Mouse (Mus musculus) layer of hippocampus, adult 9-10 months (tissue): ENCODE results near the gene Cmklr1.

Source experiments
- DNase-seq: peaks from one replicate; pipeline ENCODE4 v3.0.0; 2022; ENCODE audit warnings: low spot score

Gene Cmklr1

DNA sequence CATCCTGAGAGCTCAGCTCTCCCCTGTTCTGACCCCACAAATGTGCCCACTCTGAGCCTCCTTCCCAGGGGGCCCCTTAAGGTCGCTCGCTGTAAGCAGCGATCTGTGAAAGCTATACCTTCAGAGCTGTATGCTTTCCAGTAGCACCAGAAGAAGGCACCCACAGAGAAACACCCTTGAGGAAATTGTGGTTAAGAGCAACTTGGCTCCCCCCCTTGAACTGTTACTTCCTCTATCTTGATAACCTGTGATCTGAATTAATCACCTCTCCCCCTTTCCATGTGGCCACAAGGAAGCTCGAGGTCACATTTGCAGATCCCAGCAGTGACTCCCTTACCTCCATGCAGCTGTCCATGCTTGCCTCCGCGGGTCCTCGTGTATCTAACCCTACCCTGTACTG lies 29.2 kb downstream of the Cmklr1 start:
- DNase-seq, result no peak

DNA sequence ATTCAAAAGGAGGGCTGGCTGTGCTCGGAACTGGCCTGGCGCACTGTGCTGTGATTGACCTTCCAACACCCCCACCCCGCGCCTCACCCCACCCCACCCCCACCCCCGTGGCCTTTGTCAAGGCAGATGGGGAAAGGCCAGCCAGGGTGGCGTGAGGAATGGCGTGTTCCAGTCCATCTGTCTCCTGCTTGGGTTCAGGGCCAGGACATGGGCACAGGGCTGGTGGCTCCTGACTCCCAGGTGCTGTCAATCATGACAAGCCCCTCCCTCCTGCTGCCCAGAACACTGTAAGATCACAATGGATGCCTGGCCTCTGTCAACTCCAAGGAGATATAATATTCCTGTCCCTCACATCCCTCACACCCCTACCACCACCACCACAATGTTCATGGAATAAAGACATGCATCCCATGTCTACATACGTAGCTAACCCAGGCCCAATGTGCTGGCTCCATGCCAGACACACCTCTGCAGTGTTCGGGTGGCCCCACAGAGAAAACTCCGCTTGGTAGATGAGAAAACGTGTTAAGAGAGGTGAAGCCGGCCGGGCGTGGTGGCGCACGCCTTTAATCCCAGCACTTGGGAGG lies 30.0 kb downstream of the Cmklr1 start:
- no peak for DNase-seq

DNA sequence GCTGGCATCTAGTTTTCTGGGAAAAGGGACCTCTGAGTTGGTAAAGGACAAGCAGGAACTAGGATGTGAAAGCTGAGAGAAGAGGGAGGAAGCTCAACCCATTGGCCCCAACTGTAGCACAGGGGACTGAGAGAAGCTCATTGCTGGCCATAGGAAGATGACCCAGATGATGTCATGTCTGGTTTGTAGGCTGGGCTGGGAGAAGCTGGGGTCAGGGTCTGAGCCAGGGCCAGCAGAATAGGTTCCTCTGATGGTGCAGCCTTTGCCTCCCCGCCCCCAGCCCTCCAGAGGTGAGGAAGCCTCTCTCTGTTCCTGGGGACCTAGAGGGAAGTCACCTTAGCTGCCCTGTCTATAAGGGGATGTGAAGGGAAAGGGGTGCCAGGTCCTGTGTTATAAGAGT lies 31.1 kb downstream of the Cmklr1 start:
- no peak for DNase-seq

DNA sequence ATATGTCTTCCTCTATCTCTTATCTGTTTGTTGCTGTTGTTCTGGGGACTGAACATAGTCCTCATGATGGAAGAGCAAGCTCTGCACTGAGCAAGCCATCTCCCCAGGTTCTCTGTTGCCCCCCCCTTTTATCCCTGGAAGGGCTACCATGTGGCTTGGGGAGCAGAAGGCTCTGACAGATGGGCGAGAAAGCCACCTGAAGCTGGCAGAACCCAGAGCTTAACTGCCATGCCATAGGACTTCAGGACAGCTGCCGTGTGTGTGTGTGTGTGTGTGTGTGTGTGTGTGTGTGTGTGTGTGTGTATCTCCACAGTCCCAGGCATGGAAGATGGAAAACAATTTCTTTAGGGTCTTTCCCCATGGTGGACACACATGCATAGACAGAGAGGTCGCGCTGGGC lies 31.5 kb downstream of the Cmklr1 start:
- DNase-seq, result no peak

DNA sequence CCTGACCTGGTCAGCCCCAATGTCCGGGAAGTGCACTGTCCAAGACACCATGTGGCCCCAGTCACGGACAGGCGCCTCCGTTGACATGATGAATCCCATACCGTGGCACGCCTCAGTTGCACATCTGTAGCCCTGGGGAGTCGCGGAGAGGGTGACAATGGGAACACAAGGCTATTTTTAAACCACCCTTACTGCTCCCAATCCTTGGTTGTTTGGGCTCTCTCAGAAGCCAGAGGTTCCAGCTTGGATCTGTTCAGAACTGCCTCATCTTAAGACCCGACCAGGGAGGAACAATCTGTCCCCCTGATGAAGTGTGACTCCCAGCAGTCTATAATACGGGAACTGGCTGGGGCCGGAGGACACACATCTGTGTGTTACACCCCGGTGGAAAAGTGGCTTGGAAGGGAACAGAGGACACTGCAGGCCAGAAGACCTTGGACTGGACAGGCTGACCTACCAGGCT lies 38.4 kb downstream of the Cmklr1 start:
- no peak for DNase-seq

DNA sequence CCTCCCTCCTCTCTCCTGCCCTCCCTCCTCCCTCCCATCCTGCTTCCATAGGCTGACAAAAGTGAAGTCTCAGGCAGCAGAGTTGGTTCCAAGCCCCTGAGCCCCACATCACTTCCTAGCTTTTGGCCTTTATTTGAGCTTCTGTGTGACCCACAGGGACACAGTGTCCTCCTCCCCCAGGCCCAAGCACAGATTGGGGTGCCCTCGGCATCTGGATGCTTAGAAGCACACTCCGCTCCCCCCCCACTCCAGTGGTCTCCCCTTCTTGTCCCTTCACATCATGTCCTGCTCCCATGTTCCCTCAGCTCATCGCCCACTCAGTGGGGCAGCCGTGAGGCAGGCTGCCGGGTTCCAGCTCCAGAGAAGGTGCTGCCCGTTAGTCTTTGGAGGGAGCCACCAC lies 39.1 kb downstream of the Cmklr1 start:
- no peak for DNase-seq

DNA sequence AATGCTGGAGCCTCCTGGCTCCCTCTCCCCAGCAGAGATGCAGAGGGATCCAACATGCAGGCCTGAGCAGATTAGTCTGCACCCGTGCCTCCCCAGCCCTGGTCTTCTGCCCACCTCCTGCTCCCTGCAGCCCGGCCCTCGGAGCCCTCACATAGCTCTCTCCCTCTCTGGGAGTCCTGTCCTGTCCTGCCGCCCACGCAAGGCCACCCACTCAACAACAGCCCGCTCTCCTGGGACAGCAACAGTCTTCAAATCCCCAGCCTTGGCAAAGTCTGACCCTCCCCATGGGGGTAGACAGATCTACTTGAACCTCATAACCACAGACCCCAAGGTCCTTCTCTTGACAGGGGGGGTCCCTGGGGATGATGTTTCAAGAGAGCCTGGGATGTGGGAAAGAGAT lies 39.7 kb downstream of the Cmklr1 start:
- DNase-seq, result no peak

DNA sequence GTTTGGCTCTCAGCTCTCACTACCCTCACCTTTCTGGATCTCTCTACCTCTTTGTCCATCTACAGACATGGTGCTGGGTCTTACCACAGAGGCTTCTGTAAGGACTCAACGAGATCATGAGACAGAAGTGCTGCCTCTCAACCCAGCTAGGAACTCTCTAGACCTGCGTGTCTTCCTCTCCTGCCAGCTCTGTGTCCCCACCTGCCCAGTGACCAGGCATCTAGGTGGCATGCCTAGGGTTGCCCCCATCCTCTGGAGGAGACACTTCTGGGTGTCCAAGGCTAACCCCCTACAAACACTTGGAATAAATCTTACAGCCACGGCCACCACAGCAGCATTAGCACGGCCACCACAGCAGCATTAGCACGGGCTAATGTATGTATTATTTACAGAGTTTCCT lies 40.3 kb downstream of the Cmklr1 start:
- DNase-seq, result no peak

DNA sequence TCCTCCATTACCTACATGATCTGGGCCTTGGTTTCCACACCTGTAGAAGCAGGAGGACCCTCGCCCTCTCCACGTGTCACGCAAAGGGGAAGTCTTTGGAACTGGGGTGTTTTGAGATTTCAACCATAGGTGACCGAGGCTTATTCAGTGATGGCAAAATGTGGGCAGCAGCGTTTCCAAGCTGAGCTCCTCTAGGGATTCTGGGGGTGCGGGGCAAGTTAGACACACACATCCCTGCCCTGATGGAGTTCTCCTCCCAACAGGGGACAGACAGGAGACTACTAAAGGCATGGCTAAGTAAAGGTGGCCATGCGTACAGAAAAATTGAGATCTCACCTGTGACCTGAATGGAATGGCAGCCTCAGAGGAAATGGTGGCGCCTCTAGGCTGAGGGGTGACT lies 41.7 kb downstream of the Cmklr1 start:
- DNase-seq, result no peak

DNA sequence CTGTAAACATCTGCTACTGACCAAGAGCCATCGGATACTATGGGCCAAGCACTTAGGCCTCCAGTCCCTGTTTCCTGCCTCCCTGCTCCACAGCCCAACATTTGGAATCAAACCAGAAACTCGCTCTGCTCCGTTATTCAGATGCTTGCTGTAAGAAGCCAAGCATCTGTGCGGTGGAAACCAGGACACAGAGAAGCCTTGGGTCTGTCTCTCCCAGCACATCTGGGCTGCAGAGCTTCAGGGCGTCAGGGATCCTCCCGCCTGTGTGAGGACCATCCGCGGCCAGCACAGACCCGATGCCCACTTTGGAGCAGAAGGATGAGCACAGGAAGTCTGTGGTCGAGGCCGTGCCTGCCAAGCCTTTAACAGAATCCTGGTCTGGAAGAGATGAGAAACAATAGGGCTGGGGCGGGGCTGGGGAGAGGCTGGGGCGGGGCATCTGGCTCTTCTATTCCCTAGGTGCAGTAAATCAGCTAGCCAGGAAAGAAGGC lies 42.2 kb downstream of the Cmklr1 start:
- no peak for DNase-seq

DNA sequence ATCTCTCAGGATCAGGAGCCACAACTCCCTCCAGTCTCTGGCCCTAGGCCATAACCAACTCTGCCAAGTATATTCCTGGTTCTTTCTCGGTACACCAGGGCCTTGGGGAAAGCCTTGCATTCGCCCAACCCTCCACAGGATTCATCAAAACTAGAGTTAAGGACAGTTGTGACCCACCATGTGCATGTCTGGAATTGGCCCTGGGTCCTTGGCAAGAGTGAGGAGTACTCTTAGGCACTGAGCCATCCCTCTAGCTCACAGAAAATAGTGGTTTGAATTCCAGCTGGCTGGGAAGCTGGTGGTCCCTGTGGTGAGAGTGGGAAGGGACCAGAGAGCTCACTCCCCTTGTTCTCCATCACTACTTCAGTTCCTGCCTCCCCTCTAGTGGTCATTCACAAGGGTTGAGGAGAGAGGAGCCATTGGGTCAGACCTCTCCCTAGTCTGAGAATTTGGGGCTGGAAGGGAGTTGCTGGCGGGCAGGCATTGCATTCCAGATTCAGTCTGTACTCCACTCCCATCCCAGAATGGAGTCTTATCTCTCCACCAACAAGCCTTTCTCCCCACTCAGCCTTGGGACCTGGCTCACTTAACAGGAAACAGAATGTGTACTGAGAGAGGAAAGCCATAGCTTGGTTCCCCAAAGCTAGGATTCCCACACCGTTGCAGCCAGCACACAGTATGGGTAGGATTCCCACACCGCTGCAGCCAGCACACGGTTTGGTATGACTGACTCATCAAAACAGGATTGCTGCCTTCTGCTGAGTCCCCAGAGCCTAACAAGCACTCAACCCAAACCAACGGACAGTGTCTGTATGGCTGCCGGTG lies 43.1 kb downstream of the Cmklr1 start:
- no peak for DNase-seq

DNA sequence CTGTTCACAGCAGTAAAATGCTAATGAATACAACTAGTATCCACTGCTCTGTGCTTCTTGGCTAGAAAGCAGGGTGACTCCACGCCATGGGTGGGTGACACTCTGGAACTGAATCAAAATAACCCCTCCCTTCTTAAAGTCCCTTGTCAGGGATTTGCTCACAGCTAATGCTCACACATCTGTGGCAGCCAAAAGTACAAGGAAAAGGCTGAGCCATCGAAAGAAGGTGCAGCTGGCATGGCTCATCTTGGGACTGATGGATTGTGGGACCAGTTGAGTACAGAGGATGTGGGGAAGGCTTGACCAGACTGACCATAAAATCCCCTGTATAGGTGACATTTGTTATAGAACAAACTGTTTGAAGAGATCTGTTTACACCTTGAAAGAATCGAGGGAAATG lies 44.1 kb downstream of the Cmklr1 start:
- no peak for DNase-seq

DNA sequence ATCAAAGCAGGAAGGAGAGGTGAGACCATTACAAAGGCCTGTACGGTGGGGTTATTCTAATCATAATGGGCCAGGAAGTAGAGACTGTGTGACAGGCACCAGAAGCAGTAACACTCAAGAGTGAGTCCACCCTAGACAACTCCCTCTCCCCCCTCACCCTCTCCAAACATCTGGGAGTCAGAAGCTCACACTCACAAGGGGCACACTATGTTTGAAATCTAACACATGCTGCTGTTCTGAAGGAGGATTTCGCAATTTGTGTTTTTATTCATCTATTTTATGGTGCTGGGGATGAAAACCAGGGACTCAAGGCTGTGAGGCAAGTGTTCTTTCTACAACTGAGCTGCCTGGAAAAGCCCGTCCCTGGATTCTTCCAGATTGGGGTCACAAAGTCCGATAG lies 45.5 kb downstream of the Cmklr1 start:
- no peak for DNase-seq

DNA sequence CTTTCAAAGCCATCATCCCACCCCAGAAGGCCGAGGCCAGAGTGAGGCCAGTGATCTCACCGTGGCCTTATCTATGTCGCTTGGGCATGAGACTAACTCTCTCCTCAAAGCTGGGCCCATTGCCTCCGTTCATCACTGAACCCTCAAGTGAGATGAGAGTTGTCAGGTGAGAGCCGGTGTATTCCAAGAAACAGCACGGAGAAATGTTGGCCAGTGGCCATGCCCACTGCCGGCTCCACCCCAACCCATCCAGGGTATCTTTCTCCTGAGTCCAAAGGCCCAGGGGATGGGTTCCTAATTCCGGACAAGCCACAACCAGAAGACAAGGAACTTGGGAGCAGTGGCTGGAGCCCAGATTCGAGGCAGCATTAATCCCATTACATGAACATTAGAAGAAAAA lies 46.8 kb downstream of the Cmklr1 start:
- DNase-seq, result no peak

DNA sequence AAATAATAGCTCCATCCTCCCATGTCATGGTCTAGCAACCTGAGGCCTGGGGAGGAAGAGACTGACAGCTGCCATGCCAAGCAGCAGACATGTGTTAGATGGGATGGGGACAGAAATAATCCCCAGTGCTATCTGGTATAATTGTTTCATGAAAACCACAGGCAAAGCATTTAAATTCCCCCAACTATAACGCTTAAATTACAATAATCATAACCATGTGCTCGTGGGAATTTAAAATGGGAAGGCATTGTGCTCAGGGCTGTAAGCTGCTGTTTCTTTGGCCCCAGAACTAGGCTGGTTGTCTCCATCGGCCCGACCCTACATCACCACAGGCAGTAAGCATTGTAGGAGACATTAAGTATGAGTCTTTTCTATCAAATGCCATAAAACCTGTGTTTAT lies 49.4 kb downstream of the Cmklr1 start:
- no peak for DNase-seq

DNA sequence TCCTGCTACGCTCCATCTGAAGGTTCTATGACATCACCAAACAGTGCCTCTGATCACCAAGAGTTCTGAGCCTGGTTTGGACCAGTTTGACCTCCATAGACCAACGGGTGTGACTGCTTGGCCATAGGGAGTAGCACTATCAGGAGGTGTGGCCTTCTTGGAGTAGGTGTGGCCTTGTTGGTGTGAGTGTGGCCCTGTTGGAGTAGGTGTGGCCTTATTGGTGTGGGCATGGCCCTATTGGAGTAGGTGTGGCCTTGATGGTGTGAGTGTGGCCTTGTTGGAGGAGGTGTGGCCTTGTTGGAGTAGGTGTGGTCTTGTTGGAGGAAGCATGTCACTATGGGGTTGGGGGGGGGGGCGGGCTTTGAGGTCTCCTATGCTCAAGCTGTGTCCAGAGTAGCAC lies 50.0 kb downstream of the Cmklr1 start:
- DNase-seq, result no peak

DNA sequence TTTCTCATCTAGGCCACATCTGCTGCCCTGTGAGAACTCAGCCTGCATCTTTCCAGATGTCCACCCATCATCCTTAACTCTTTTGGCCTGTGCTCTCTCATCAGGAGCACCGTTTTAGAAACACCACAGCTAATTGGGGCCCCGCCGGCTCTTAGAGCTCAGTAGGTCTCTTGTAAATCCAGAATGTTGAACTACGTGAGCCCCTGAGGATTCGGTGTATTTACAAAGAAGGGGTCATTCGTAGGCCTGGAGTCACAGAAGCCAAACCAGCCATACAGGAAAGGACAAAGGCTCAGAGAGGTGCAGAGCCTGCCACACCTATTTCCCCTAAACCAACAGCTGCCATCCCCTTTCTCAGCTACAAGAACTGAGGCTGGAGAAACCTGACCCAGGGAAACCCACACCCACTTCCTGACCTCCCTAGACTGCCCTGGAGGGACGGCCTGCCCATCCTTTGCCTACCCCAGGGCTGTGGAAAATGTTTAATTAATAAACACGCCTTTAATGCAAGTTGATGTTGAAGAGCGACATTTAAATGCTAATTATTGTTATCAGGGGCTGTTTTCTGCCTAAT lies 53.4 kb downstream of the Cmklr1 start:
- DNase-seq, result no peak

DNA sequence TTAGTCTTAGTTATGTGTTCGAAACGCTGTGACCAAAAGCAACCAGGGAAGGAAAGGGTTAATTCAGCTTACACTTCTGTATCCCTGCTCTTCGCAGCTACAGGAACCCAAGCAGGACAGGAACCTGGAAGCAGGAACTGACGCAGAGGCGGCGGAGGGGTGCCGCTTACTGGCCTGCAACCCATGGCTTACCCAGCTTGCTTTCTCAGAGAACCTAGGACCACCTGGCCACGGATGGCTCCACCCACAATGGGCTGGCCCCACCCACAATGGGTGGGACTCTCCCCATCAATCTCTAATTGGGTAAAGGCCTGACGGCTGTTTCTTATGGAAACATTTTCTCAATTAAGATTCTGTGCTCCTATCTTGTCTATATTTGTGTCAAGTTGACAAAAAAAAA lies 54.0 kb downstream of the Cmklr1 start:
- no peak for DNase-seq

DNA sequence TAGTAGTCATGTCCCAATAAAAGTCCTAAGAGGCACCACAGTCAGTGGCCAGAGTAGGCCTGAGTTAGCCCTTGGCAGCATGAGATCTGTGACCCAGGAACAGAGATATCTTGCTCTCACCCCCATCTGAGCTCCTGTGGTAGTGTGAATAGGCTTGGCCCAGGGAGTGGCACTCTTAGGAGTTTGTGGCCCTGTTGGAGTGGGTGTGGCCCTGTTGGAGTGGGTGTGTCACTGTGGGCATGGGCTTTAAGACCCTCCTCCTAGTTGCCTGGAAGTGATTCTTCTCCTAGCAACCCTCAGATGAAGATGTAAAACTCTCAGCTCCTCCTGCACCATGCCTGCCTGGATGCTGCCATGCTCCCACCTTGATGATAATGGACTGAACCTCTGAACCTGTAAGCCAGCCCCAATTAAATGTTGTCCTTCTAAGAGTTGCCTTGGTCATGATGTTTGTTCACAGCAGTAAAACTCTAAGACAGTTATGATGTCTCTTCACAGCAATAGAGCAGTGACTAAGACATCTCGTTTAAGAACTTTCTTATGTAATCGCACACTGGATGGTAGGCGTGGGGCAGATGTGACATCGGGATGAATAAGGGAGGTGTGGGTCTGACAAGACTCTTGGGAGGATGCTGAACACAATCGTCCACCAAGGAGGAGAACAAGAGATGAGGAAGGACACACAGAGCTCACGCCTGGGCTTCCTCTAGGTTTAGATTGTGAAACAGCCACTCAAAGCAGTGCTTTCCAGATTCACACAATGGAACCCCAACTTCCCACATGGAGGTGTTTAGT lies 56.1 kb downstream of the Cmklr1 start:
- no peak for DNase-seq

DNA sequence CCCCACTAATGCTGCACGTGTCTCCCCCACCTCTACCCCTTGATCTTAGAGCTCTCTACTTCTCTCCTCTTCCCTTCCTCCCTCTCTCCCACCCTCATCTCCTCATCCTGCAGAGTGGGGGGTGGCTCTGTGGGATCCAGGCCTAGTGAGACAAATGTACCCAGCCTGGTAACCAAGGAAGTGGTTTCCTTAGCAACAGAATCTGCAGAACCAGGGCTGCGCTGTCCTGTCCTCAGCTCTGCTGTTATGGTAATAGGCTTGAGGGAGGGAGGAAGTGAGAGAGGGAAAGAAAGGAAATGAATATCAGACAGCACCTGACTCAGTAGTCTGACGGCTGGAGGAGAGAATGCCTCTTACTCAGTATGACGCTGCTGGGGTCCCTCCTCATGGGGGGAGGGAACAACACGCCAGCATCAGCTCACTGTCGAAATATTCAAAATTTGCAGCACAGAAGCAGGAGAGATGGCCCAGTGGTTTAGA lies 58.4 kb downstream of the Cmklr1 start:
- peak; percentile 73 for DNase-seq

DNA sequence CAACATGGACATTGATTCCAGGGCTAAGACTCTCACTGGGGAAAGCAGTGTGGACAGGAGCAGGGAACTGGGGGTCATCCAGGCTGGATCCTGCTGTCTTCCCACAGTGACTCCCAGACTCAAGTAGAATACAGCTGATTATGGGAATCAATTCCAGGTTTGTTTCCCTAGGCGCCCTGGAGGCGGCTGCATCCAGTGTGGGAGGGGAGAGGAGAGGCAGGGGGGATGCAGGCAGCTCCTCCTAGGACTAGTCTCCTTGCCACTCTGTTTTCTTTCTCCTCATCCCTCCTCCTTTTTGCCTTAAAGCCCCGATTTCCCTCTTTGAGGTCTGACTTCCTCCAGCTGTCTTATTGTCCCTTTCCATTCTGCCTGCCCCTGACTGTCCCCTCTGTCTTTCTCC lies 59.1 kb downstream of the Cmklr1 start:
- no peak for DNase-seq

DNA sequence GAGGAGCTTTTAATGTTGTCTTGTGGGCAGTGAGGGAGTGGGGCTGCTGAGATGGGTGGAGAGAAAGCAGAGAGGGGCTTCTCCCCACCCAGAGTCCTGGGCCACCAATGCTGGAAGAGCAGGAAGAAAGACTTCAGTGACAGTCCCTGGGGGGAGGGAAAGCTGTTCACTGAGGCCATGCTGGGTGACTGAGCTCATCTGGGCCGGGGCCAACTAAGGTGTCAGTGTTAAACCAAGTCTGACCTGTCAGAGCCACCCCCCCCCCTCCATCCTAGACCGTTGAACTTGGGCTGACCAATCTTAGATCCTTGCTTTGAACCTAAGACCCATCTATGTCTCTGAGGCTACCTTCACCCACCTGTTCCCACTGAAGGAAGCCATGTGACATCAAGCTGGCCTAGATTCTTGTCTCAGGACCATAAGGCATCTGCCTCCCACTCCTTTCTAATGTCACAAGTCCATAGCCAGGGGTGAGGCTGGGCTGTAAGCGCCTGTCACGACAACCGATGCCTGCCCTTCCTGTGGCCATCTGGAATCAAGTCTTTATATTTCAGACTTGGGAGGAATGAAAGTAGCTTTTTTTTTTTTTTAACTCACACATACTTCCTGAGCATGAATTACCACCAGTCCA lies 60.1 kb downstream of the Cmklr1 start:
- no peak for DNase-seq
